Mouse (Mus musculus) 3134 (cell line): ENCODE measurements around the gene Mettl23.

Source experiments
- DNase-seq: peaks from one replicate; pipeline ENCODE4 v3.0.0-alpha.2; 2011; ENCODE audit warnings: low spot score; ENCODE audit not compliant: insufficient read length; ENCODE audit errors: extremely low read depth

Gene Mettl23

GRCm38 (mm10) chr11:116843261-116844233 lies at the start of gene Mettl23, which contains the start of gene Jmjd6:
Gene Mettl23, plus strand, starts transcription at chr11:116843278.
Gene Jmjd6, minus strand, starts transcription at chr11:116843449.
- DNase-seq: peak; percentile 100

DNA sequence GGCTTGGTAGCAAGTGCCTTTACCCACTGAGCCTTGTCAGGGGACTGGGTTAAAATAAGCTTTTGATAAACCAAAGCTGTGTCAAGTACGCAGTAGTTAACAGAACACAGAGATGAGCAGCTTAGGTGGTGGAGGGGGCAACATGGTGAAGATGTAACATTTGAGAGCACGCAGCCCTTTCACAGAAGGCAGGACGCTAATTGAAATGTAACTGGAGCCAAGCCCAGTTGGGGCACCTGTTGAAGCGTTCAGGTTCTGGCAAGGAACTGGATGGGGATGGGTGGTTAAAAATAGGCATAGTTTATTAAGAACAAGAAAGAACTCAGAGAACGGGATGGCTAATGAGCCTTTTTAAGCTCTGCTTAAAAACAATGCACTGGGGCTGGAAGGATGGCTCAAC lies 43.7 kb upstream of the Mettl23 start:
- DNase-seq: no peak

GRCm38 (mm10) chr11:116801106-116801505 lies 42.0 kb upstream of the Mettl23 start:
- DNase-seq: no peak

GRCm38 (mm10) chr11:116802709-116803108 lies 40.4 kb upstream of the Mettl23 start:
- DNase-seq: no peak

DNA sequence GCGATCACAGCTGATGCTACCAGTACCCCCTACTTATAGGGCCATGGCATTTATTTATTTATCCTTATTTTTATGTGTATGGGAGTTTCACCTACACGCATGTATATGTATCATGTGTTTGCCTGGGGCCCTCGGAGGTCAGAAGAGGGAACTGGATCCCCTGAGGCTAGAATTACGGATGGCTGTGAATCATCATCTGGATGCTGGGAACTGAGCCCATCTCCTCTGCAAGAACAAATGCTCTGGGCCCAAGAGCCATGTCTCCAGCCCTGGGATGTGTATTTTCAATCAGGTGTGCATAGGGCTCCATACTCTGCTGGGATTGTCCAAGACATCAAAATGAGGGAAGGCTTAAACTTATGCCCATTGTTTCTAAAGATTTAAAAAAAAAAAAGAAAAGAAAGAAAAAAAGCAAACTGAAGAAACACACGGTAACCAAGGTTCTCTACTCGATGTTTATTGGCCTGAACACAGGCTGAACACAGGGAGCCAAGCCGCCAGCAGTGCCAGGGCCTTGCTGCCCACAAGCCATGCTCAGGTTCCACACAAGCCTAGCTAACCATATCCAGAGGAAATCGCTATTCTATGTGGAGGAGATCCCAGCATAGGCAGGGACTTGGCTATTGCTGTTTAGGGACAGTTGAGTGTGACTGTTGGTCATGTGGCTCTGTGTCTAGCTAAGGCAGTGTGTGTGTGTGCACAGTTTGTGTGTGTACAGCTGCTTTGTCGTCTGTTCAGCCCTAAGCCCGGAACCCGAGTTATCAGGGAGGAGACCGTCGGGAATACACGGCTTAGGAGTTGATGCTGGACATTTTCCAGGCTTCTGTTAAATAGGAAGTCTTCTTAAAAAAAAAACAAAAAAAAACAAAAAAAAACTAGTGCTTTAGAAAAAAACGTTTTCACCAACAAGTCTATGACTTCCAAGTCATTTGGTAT lies 36.7 kb upstream of the Mettl23 start:
- DNase-seq: peak; percentile 64

DNA sequence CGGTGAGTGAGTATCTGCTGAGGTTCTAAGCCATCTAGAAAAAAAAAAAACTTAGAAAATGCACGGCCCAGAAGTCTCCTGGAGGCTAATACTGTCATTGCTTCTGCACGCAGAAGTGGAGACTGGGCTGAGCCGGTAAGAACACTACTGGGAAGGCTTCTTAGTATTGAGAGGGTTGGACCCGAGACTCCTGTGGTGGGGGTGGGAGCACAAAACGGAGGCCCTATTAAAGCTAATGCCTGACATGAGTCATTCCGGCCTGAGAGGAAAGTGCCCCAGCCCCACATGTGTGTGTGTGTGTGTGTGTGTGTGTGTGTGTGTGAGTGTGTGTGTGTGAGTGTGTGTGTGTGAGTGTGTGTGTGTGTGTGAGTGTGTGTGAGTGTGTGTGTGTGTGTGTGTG lies 36.0 kb upstream of the Mettl23 start:
- peak; percentile 70 for DNase-seq

- DNase-seq: peak; percentile 76
These were observed 35.6 kb upstream of the Mettl23 start for GRCm38 (mm10) chr11:116807526-116807925.

- DNase-seq: peak; percentile 78
These were observed 35.0 kb upstream of the Mettl23 start for GRCm38 (mm10) chr11:116807938-116808606.

DNA sequence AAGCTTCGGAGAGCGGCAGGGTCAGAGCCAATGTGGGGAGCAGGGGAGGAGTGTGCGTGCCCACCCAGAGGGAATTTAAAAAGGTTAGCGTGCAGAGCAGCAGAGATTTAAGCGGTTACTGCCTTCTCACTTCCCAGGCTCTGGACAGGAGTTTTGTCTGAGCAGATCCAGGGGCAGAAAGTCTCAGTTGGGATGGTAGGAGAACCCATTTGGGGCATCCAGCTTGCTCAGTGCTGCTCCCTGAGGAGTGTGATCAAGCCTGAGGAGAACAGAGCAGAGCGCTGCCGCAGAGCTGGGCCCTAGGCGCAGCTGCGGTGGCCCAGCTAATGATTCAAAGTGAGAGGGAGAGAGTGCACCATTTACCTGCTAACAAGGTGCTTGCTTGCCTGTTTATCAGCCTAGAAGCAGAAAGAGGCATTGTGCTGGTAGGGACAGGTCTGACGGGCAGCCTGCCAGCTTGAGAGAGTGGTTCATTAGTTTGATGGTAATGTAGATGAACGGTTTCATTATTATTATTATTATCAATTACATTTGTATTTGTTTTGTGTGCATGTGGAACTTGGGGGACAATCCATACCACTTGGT lies 34.2 kb upstream of the Mettl23 start:
- DNase-seq: no peak

GRCm38 (mm10) chr11:116809520-116809919 lies 33.6 kb upstream of the Mettl23 start:
- no peak for DNase-seq

GRCm38 (mm10) chr11:116810528-116810927 lies 32.5 kb upstream of the Mettl23 start:
- DNase-seq: no peak

DNA sequence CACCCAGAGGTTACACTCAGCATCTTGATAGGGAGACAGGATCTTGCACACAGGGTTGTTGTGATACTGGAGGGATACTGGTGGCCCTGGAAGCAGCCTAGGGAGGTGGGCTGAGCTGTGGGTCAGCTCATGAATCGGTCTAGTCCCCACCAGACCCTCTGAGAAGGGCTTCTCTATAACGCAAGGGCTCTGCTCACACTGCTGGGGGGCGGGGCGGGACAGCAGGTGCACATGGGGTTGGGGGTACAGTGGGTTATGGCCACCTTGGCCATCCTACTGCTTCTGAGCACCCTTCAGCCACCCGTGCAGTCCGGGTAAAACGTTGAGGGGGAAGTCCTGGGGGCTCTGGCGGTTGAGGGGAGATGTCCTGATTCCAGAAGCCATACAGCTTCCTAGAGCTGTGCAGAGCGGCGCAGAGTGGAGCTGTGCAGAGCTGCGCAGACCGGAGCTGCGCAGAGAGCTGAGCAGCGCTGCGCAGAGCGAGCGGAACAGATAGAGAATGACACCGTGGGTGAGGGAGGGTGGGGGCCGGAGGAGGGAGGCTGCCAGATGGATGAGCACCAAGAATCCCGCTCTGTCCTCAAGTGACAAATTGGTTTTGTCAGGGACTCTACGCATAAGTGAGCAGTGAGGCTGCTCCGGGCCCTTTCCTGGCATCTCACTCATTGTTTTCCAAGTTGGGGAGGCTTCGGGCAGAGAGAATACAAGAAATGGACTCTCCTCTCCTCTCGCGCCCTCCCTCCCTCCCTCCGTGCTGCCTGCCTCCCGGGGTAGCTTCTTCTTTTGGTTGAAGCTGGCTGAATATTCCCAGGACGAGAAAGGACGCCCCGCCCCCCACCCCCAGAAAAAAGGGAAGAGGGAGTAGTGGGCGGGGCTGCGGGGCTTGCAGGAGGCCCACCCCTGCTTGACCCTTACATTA lies 31.8 kb upstream of the Mettl23 start:
- no peak for DNase-seq

DNA sequence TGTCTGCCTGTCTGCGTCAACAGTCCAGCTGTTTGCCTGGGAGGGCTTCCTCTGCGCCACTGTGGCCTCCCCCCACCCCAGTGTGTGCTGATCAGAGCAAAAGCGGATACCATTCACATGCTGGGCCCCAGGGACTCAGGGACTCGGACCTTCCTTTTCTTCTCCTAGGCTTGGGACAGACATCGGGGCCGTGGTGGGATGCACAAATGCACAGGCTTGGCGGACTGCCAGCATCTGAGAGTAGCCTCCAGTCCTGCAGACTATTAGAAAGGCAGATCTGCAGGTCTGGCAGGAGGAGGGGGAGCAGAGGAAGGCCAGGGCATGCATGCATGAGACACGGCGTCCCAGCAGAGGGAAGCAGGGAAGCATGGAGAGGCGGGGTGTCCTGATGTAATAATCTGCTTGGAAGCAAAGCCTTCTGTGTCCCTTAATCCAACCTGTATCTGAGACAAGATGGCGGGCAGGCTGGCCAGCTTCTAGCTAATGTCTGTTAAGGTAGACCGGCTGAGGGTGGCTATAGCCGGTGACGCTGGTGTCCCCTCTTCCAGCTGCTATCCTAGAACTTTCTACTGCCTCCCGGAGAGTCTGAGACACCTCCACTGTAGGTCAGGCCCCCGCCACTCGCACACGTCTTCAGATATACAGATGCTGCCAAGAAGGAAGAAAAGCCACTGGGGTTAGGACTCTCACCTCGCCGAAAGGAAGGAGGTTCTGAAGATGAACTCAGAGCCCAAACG lies 30.1 kb upstream of the Mettl23 start:
- DNase-seq: no peak

GRCm38 (mm10) chr11:116813610-116814009 lies 29.5 kb upstream of the Mettl23 start:
- DNase-seq: no peak

DNA sequence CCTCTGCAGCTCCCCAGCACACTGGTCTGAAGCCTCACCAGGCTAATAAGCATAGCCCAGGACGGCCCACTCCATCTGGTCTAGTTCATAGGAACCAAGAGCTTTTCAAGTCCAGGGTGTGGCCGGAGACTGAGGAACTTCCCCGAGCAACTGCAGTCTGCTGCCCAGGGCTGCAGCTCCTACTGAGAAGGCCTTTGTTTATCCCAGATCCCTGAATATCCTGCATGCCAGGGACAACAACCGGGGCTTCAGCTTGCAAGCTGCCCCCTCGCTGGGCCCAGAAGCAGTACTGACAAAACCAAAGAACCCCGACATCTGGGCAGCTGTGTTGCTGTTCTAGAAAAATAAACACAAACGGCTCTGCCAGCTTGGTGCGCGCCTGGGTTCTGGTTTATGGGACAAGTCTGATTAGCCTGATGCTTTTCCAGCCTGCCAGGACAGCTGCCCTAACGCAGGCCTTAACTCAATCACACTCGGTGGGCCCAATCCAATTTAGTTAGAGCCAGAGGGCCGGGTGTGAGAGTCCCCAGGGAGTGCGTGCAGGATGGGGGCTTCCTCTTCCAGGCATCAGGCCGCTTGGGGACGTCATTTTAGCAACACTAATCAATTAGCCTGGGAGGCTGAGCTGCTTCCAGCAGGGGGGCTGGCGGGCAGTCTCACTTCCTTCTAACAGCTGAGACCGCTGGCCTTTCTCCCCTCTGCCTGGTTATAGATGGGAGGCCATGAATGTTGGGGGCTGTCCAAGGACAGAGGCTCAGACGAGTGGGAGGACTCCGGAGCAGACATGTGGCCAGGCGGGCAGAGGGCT lies 28.8 kb upstream of the Mettl23 start:
- DNase-seq: no peak

DNA sequence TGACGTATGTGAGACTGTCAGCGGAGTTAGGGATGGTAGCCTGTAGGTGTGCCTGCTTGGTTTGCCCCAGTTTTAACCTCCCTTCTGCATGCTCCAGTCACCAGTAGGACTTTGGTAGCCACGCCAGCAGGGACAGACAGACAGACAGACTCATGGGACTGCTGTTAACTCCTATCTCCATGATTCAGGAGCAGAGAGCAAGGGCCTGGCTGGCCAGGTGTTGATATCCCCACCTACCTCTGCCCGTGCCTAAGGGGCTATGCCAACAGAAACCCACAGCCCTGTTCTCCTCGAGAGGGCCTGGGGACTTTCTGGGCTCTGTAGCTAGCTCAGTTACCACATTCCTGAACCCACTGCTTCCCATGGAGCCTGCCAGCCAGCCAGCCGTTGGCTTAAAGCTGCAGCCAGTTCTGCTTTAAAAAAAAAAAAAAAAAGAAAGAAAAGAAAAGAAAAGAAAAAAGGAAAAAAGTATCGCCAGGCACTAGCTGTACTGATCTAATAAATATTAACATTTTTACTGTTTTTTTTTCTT lies 28.1 kb upstream of the Mettl23 start:
- no peak for DNase-seq

DNA sequence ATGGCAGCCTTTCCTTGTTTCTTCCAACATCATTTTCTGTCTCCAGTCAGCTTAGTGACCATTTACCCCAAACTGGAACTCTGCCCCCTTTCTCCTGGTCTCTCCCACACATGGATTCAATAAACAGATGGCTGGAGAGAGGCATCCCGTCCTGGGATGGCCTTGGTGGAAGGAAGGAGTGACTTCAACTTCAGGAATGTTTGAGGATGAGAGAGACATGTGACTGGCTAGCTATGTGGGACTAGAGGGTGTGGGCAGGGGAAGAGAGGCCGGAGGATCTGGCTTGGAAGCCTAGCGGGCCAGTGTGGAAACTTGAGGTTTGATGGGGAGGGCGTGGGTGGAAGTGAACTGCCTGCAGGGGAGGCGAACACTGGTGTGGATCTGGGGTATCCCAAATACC lies 26.3 kb upstream of the Mettl23 start:
- DNase-seq: peak; percentile 74
